Mouse (Mus musculus): ENCODE data around the gene Snhg11.
"Not testable (repeated sequence)": the region's sequence is repeated elsewhere in the genome, so short reads cannot be mapped to it uniquely, and the experiment has no call there.

The Snhg11 gene

DNA sequence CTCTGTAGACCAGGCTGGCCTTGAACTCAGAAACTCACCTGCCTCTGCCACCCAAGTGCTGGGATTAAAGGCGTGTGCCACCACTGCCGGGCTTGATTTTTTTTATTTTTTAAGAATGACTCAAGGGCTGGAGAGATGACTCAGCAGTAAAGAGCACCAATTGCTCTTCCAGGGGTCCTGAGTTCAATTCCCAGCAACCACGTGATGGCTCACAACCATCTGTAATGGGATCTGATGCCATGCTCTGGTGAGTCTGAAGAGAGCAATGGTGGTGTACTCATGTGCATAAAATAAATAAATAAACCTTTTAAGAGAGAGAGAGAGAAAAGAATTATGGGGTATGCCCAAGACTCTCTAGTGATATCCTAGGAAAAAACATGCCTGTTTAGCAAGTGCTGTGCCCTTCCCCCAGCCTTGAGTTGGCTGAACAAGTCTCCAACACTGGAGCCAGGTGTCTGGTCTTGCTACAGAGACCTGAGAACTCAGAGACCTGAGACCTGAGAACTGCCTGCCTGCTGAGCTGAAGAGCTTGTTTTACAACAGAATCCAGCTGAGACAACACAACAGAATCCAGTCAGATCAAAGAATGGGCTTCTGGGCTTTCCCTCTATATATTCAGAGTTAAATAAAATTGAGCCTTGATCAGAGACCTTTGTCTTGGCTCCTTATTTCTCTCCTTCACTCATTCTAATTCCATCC, 5.8 kb upstream of the Snhg11 start:
- no peak for DNase-seq (ENCODE audit: low read depth, low spot score)

- no peak for DNase-seq (ENCODE audit: low read depth, low spot score)
Measured at GRCm38 (mm10) chr2:158370173-158370550, 5.3 kb upstream of the Snhg11 start.

DNA sequence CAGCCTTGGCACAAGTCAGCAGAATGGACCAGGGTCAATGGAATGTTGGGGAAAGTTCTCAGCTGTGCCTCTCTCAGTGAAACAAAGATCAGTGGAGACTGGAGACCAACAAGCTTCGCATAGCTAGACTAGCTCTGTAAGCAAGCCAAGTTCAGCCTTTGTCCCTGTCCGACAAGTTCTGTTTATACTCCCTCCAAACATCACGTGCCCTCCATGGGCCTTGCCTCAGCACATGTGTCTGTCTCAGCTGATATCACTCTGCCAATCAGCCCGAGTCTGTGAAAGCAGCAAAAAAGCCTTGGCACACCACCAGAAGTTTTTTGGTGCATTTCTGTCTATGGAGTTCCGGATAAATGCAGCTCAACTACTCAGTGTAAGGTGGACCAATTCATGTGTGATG, 2.4 kb upstream of the Snhg11 start:
- no peak for DNase-seq (ENCODE audit: low read depth, low spot score)

DNA sequence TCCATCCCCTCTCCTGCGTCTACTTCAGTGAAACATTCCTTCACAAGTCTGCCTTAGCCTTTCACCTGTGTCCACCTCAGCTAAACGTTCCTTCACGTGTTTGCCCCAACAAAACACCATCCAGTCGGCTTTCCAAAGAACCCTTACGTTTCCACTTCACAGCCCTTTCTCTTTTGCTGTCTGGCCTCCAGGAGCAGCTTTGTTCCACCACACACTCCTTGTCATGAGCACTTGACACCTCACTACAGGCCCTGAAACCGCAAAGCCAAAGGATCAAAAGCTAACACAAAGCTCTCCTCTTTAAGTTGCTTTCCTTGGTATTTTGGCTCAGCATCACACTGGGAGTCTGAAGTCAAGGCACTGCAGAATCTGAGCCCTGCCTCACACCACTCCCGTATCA, 1.9 kb upstream of the Snhg11 start:
- DNase-seq (ENCODE audit: low read depth, low spot score) = no peak

- no peak for DNase-seq (ENCODE audit: low read depth, low spot score)
Measured at GRCm38 (mm10) chr2:158376123-158376687, 767 bp downstream of the Snhg11 start.

DNA sequence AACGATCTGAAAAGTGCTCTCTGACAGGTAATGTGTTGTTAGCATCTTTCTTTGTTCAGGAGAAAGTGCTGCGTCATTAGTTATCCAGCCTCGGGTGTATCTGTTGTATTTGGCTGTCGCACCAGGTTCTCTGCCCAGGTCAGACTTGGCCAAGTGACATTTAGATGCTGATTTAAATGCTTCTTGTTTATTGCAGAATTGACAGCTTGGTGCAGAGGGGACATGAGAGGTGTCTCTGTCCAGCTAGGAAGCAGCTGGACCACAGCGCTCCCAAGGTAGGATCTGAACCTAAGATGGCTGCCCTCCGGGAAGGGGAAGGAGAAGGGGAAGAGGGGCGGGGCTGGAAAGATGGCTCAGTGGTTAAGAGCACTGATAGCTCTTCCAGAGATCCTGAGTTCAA, 1.4 kb downstream of the Snhg11 start:
- DNase-seq (ENCODE audit: low read depth, low spot score) = no peak

- no peak for DNase-seq (ENCODE audit: low read depth, low spot score)
Measured at GRCm38 (mm10) chr2:158377811-158378210, 2.4 kb downstream of the Snhg11 start.

DNA sequence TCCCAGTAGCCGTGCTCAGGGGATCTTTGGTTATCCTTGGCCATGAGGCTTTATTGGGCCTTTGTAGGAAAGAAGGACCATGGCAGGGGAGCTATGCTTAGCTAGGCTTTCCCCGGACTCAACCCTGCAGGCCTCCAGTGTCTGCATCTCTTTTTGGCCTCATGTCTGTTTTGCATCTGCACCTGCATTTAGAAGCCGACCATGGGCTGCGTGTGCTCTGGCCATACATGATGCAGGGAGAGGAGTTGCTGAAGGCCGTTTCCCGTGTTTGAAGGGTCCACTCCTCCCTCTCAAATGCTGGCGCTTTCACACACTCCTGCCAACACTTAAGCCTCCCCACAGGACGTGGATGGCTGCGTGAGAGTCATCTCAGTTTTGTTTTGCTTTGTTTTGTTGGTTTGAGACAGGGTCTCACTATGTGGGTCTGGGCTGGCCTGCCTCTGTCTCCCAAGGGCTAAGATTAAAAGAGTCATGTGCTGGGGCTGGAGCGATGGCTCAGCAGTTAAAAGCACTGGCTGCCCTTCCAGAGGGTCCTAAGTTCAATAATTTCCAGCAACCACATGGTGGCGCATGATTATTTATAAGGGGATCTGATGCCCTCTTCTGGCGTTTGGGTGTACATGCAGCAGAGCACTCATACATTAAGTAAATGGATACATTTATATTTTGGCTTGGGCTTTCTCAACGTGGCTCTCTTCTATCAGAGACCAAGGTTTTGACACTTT, 4.1 kb downstream of the Snhg11 start:
- DNase-seq (ENCODE audit: low read depth, low spot score) = peak; percentile 53

DNA sequence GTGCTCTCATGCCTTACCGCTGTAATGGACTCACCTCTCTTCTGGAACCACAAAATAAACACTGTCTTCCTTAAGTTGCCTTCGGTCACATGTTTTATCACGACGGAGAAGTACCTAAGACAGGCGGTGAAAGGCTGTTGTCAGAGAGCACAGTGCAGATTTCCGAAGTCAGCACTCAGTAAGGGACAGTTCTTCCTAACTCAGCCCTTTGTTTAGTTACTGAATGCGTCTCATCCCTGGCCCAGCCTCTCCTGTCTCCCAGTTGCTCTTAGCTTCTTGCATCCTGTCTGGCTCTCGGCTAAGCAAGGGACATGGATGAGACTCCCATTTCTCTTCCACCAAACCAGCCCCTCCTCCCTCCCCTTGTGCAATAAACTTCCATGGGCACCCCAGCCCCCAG, 10.6 kb downstream of the Snhg11 start:
- no peak for DNase-seq (ENCODE audit: low read depth, low spot score)

DNA sequence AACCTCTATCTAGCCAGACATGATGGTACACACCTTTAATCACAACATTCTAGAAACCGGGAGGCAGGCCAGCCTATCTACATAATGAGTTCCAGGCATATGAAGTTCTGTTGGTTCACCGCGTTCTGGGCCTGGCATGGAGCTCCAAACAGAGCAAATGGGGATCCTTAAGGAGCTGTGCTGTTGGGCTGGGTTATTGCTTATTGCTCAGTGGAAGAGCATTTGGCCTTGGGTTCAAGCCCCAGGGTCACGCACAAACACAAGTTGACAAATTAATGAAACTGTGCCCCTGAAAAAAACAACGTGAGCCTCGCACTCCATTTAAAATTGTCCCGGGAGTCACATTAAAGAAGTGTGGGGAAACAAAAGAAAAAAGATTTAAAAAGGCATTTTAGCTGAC, 14.0 kb downstream of the Snhg11 start:
- no peak for DNase-seq (ENCODE audit: low read depth, low spot score)

- DNase-seq (ENCODE audit: low read depth, low spot score) = no peak
Measured at GRCm38 (mm10) chr2:158396369-158396768, 20.9 kb downstream of the Snhg11 start.

- not testable (repeated sequence) for DNase-seq (ENCODE audit: low read depth, low spot score)
Measured at GRCm38 (mm10) chr2:158397140-158397539, 21.7 kb downstream of the Snhg11 start.

DNA sequence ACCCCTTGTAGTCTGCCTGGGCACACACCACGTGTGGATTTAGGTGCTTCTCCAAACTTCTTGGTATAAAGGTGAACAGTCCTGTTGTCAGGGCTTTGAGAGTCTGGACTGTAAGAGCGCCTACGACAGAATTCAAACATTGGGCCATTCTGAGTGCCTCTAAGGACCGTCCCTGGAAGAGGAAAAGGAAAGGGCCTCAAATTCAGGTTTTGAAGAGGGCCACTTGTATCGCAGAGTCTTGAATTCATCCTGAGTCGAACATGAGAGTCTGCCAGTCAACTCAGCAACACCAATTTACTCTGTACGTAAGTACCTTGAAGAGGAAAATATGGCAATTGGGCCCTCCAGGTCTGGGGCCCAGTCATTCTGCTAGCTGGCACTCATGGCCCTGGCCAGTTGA, 27.5 kb downstream of the Snhg11 start:
- DNase-seq (ENCODE audit: low read depth, low spot score) = no peak

- DNase-seq (ENCODE audit: low read depth, low spot score) = no peak
Measured at GRCm38 (mm10) chr2:158408997-158409594, 33.7 kb downstream of the Snhg11 start.

GRCm38 (mm10) chr2:158409595-158410021, 34.2 kb downstream of the Snhg11 start, which contains the start of gene Ralgapb:
Ralgapb (plus strand) TSS chr2:158409848.
- peak; percentile 97 for DNase-seq (ENCODE audit: low read depth, low spot score)

DNA sequence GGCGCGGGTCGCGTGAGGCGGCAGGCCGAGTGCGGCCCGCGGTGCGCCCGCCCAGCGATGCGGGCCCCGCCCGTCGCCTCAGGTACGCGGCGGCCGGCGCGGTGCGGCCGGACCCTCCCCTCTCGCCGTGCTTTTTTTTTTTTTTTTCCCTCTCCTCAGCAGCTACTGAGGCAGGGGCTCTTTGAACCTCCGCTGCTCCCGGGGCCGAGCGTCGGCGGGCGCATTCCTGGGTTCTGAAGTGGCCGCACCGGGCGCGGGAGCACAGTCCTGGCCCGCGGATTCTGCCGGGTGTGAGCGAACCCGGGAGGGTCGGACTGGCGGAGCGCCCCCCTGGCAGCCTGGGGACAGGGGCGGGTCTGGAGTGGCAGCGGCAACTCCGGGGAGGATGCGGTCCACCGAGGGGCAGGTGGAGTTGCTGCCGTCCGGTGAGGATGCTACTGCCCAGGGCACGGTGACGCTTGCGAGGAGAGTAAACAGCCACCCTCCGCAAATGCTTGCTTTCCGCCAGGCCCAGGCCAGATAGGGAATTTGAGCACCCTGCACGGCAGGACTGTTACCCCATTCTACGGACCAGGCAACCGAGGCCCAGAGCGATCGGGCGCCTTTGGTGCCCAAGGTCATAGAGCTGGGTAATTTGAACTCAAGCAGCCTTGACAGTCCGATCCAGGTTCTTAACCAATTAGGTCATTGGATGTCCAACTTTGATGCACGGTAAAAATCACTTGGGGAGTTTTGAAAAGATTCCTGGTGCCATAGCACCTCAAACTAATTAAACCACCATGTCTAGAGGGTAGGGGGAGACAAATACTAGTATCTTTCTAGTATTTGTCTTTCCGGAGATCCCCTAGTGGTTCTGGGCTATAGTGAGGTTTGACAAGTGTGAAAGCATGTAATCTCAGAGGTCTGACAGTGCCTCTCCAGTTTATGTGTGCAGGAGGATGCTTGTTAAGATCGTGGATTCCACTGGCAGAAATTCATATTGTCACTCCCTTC, 34.9 kb downstream of the Snhg11 start:
- no peak for DNase-seq (ENCODE audit: low read depth, low spot score)

DNA sequence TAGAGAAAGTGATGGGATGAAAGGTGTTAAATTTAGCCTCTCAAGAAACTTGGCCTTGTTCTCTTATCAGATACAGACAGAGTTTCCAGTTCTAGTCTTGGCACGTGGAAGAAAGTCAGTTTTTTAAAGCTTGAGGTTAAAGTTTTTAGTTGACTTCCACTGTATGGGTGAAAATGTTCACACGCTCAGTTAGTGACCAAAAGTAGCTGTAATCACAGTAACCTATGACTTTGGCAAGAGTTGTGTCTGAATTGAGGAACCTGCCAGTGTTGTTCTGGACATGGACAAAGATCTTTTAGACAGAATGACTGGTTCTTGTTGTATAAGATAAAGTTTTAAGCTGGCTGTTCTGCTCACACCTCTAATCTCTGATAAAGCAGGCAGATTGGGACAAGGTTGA, 37.8 kb downstream of the Snhg11 start:
- DNase-seq (ENCODE audit: low read depth, low spot score) = no peak

GRCm38 (mm10) chr2:158415826-158416225, 40.4 kb downstream of the Snhg11 start:
- no peak for DNase-seq (ENCODE audit: low read depth, low spot score)

- DNase-seq (ENCODE audit: low read depth, low spot score) = no peak
Measured at GRCm38 (mm10) chr2:158418663-158419062, 43.2 kb downstream of the Snhg11 start.

All from retina, adult 2 months (tissue).